Mouse (Mus musculus) intestine, embryonic 16.5 days (tissue): ENCODE data around the gene Cacna1a. TPM values are rescaled to one million over a fixed set of nuclear protein-coding genes. Genes with fewer than 3 reads are reported as not detected.
"Not testable (repeated sequence)": the region's sequence is repeated elsewhere in the genome, so short reads cannot be mapped to it uniquely, and the experiment has no call there.

ENCODE experiments used
- ATAC-seq: fragments of 200-750 bp; cut with Nextera tagmentation; 2 replicates; pipeline ENCODE4 v1.8.0; 2017; ENCODE audit warnings: moderate TSS enrichment, moderate library complexity
- H3K27ac ChIP-seq: fragments of 300-500 bp; sonication (generic); 2 replicates; pipeline ENCODE4 v1.5.1; 2014; ENCODE audit warnings: mild to moderate bottlenecking, low read length
- H3K27me3 ChIP-seq: fragments of 300-500 bp; sonication (generic); replicated peaks from 2 replicates; pipeline ENCODE4 v1.6.1; 2014; ENCODE audit warnings: low read length, control low read depth, mixed read lengths; ENCODE audit not compliant: control insufficient read depth, insufficient read depth
- H3K36me3 ChIP-seq: fragments of 300-500 bp; sonication (generic); 2 replicates; pipeline ENCODE4 v1.6.1; 2014; ENCODE audit warnings: low read length, control low read depth; ENCODE audit not compliant: control insufficient read depth, insufficient read depth
- H3K4me1 ChIP-seq: fragments of 300-500 bp; sonication (generic); 2 replicates; pipeline ENCODE4 v1.6.1; 2014; ENCODE audit warnings: low read length, control low read depth, mixed read lengths; ENCODE audit not compliant: control insufficient read depth, insufficient read depth
- H3K4me2 ChIP-seq: fragments of 300-500 bp; sonication (generic); 2 replicates; pipeline ENCODE4 v1.6.1; 2014; ENCODE audit warnings: low read depth, low read length, control low read depth
- H3K4me3 ChIP-seq: fragments of 300-500 bp; sonication (generic); 2 replicates; pipeline ENCODE4 v1.5.1; 2014; ENCODE audit warnings: mild to moderate bottlenecking, low read length
- H3K9ac ChIP-seq: fragments of 300-500 bp; sonication (generic); 2 replicates; pipeline ENCODE4 v1.6.1; 2014; ENCODE audit warnings: low read depth, low read length
- H3K9me3 ChIP-seq: fragments of 300-500 bp; sonication (generic); 2 replicates; pipeline ENCODE4 v1.6.1; 2016; ENCODE audit warnings: low read length, control low read depth; ENCODE audit not compliant: control insufficient read depth
- WGBS: fragments of 180-500 bp; shearing (Covaris S2); extraction: QIAGEN DNeasy Blood & Tissue Kit; methylation state at CpG from one replicate; pipeline ENCODE4 v1.1.7; 2014; 5-methylcytosine and 5-hydroxymethylcytosine counted together
- polyA plus RNA-seq: library from polyadenylated mRNA; unstranded; fragments of >200 nt; fragmentation: Nextera tagmentation; extraction: Ambion mirVana; gene quantifications from 2 replicates; pipeline ENCODE4 v1.2.1, GENCODE M21; 2015

The Cacna1a gene
- polyA plus RNA-seq, 1 experiment from 2014 or later: 2.5 TPM

- peak; percentile 82 for ATAC-seq
- Histone ChIP-seq H3K27ac (peak overlapping the region; percentile 82), H3K9ac (0 out of 2 replicates have a peak overlapping the region, but pooled peaks have one; percentile 24)
- H3K9me3 ChIP-seq, H3K27me3 ChIP-seq, H3K36me3 ChIP-seq, H3K4me3 ChIP-seq, H3K4me1 ChIP-seq, H3K4me2 ChIP-seq: not testable (repeated sequence)
- 67% methylated on average over 5 of the region's 5 CpGs for WGBS
Observed at GRCm38 (mm10) chr8:84670295-84671006, 282.2 kb downstream of the Cacna1a start.

- H3K36me3 ChIP-seq: peaks cover 12% of the 10 kb centered on the region; the same call in 1 of the 2 replicates
- 92% methylated on average over 5 of the region's 5 CpGs for WGBS
- no peak for ATAC-seq
Observed at GRCm38 (mm10) chr8:84677305-84677704, 289.1 kb downstream of the Cacna1a start.

DNA sequence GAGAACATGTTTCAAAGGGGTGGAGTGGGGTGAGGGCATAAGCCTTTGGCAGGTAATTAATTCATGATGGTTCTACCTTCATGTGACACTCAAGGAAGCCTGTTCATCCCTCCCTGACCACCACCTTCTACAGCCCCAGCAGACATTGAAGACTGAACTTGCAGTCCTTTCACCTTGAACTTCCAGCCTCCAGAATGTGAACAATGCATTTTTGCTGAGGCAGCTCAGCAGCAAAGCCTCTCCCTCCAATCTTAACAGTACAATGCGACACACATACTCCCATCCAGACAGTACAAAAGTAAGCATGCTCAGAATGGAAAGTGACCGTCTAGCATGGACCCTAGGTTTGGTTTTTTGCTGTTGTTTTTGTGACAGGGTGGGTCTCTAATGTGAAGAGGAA lies 293.2 kb downstream of the Cacna1a start:
- H3K36me3 ChIP-seq: no peaks in the 10 kb centered on the region
- H3K9ac ChIP-seq: no peak overlapping the region
- H3K4me1 ChIP-seq: peaks cover 15% of the 10 kb centered on the region
- H3K27me3 ChIP-seq: no peaks in the 10 kb centered on the region
- no peak overlapping the region for H3K4me2 ChIP-seq
- WGBS: 87% methylated on average over 2 of the region's 2 CpGs
- H3K27ac ChIP-seq: no peak overlapping the region
- no peak for ATAC-seq
- H3K4me3 ChIP-seq: no peak overlapping the region
- H3K9me3 ChIP-seq: no peaks in the 10 kb centered on the region

More at GRCm38 (mm10) chr8:84677305-84677704, 289.1 kb downstream of the Cacna1a start:
- Histone ChIP-seq H3K9ac (no peak overlapping the region), H3K4me1 (no peaks in the 10 kb centered on the region), H3K27ac (no peak overlapping the region), H3K27me3 (no peaks in the 10 kb centered on the region), H3K4me2 (no peak overlapping the region), H3K4me3 (no peak overlapping the region), H3K9me3 (no peaks in the 10 kb centered on the region)

DNA sequence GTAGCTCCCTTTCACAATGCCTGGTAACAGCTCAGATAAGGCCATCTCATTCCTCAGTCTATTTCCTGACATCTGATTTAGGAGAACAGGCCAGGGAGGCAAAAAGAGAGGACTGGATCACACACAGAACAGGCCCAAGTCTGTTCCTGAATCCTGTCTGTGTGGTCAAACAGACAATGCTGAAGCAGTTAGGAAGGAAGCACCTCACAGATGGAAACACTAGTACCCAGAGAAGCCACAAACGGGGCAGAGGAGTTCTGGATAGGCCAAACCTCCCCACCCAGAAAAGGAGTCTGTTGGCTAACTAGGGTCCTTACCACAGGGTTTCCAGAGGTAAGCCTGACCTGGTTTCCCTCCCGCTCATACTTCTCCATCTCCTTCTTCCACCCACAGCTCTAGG lies 294.0 kb downstream of the Cacna1a start:
- Histone ChIP-seq H3K4me3 (no peak overlapping the region), H3K27ac (no peak overlapping the region), H3K36me3 (no peaks in the 10 kb centered on the region), H3K9ac (no peak overlapping the region), H3K4me1 (peaks cover 17% of the 10 kb centered on the region), H3K9me3 (no peaks in the 10 kb centered on the region), H3K27me3 (no peaks in the 10 kb centered on the region), H3K4me2 (no peak overlapping the region)
- ATAC-seq: no peak
- 83% methylated on average over 2 of the region's 2 CpGs for WGBS

DNA sequence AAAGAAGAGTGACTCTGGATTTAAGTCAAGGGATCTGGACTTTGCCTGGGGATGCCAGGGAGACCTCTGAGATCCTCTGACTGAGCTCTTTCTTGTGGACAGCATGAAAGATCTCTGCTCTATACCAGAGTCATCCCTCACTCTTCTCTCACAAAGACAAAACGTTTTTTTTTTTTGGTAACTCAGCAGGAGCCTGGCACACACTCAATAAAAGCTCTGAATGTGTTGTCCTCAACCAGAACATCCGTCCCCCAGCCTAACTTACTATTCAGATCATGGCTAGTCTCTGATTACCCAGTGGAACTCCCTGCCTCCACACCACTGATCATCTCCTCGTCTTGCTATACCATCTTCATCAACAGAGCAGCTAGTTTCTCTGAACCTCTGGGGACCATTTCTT lies 296.3 kb downstream of the Cacna1a start:
- 59% methylated on average over 3 of the region's 3 CpGs for WGBS
- Histone ChIP-seq H3K9ac (no peak overlapping the region), H3K4me3 (no peak overlapping the region), H3K4me2 (no peak overlapping the region), H3K9me3 (no peaks in the 10 kb centered on the region), H3K4me1 (peaks cover 24% of the 10 kb centered on the region), H3K27me3 (no peaks in the 10 kb centered on the region), H3K27ac (no peak overlapping the region), H3K36me3 (no peaks in the 10 kb centered on the region)
- no peak for ATAC-seq

GRCm38 (mm10) chr8:84686191-84687002 lies 298.2 kb downstream of the Cacna1a start, which contains the start of gene Trmt1:
Gene Trmt1 (plus strand): TSS chr8:84686307.
- Histone ChIP-seq H3K4me1 (peaks cover 33% of the 10 kb centered on the region), H3K9ac (peak within 1 kb of the TSS; percentile 100), H3K4me3 (peak within 1 kb of the TSS; percentile 100), H3K36me3 (no peaks in the 10 kb centered on the region; the same call in 1 of the 2 replicates), H3K4me2 (peak within 1 kb of the TSS; percentile 88), H3K27me3 (no peaks in the 10 kb centered on the region), H3K27ac (peak within 1 kb of the TSS; percentile 96), H3K9me3 (no peaks in the 10 kb centered on the region)
- 8% methylated on average over 20 of the region's 20 CpGs for WGBS
- ATAC-seq: no peak; the same call in 1 of the 2 replicates

- H3K9ac ChIP-seq: peak overlapping the region; percentile 100
- ATAC-seq: peak; percentile 41
- H3K4me1 ChIP-seq: peaks cover 33% of the 10 kb centered on the region
- H3K36me3 ChIP-seq: no peaks in the 10 kb centered on the region; the same call in 1 of the 2 replicates
- H3K4me3 ChIP-seq: peak overlapping the region; percentile 100
- WGBS: under 1% methylated on average over 45 of the region's 62 CpGs
- peak overlapping the region; percentile 96 for H3K27ac ChIP-seq
- no peaks in the 10 kb centered on the region for H3K27me3 ChIP-seq
- H3K4me2 ChIP-seq: peak overlapping the region; percentile 88
- H3K9me3 ChIP-seq: no peaks in the 10 kb centered on the region
Observed at GRCm38 (mm10) chr8:84687003-84687704, 298.9 kb downstream of the Cacna1a start.

- peaks cover 33% of the 10 kb centered on the region for H3K4me1 ChIP-seq
- H3K36me3 ChIP-seq: no peaks in the 10 kb centered on the region; the same call in 1 of the 2 replicates
- peak; percentile 81 for ATAC-seq
- H3K4me2 ChIP-seq: peak within 1 kb of the TSS; percentile 88
- no peaks in the 10 kb centered on the region for H3K27me3 ChIP-seq
- WGBS: under 1% methylated on average over 37 of the region's 37 CpGs
- H3K9me3 ChIP-seq: no peaks in the 10 kb centered on the region
- peak within 1 kb of the TSS; percentile 100 for H3K4me3 ChIP-seq
- H3K9ac ChIP-seq: peak within 1 kb of the TSS; percentile 100
- peak within 1 kb of the TSS; percentile 96 for H3K27ac ChIP-seq
Observed at GRCm38 (mm10) chr8:84687705-84688100, 299.5 kb downstream of the Cacna1a start, which contains the start of gene Nacc1. Gene Nacc1 (minus strand): TSS chr8:84687862.
